In the genomic region with DNA sequence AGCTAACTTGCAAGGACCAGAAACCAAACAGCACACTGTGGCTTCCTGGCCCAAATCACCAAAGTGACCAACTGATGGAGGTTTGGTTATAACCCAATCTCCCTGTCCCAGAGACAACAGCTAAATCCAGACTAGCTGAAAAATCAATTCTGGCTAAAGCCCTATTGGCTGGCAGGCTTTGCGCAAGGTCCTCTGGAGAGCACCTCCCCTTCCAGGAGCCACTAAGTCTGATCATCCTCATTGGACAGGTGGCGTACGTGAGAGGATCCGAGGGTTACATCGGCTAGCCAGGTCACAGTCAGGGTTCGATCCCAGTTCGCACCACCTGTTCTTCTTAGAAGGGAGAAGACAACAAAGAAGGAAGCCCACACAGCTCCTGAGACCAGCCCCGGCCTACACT, we compare ENCODE assay signal across 25 mouse cellular contexts. TPM values are rescaled to one million over a fixed set of nuclear protein-coding genes. Genes with fewer than 3 reads are reported as not detected.
DNase-seq lines count a peak whose midpoint lies in the region; ATAC-seq and TF ChIP-seq lines count a peak whose summit lies in the region.
"Had no signal": no experiment of that assay in that cellular context is flagged by ENCODE, and none has a peak within 500 bp of the region (broad histone marks: within the 10 kb centered on the region; RNA-seq: fewer than 3 reads in every experiment).

No protein-coding gene starts in this region.

- peaks cover 55% of the 10 kb centered on the region for H3K36me3 ChIP-seq in heart, embryonic 10.5 days
- H3K36me3 ChIP-seq in midbrain, embryonic 14.5 days (ENCODE audit: control insufficient read depth, insufficient read depth, low read length): peaks cover 35% of the 10 kb centered on the region
- H3K36me3 ChIP-seq in midbrain, embryonic 15.5 days (replicated peaks): no peaks in the 10 kb centered on the region

- no peaks in the 10 kb centered on the region for H3K27me3 ChIP-seq in heart, embryonic 10.5 days (ENCODE audit: insufficient read depth, poor library complexity, severe bottlenecking)
- H3K27me3 ChIP-seq in midbrain, embryonic 14.5 days (ENCODE audit: control insufficient read depth, insufficient read depth, low read length): no peaks in the 10 kb centered on the region
- H3K27me3 ChIP-seq in midbrain, embryonic 15.5 days (replicated peaks): no peaks in the 10 kb centered on the region
- H3K27me3 ChIP-seq: embryonic facial prominence, embryonic 13.5 days; liver, embryonic 15.5 days; neural tube, embryonic 13.5 days had no signal

- no peak for DNase-seq in heart, embryonic 10.5 days (ENCODE audit: low spot score)
- DNase-seq in heart, adult 8-10 months (ENCODE audit: low spot score): no peak
- no peak for DNase-seq in layer of hippocampus, adult 2 months (ENCODE audit: low spot score in 2 of 2)
- DNase-seq in layer of hippocampus, postnatal 14 days (ENCODE audit: low spot score in 2 of 2): no peak
- DNase-seq in midbrain, embryonic 14.5 days: no peak
- no peak for DNase-seq in embryo, embryonic 10 days (ENCODE audit: low spot score)
- DNase-seq: adrenal gland, adult 8-10 months; cerebellum, adult 11-12 months; cerebellum, postnatal 14 days; gastrocnemius, adult 2 months; layer of hippocampus, adult 9-11 months; left cerebral cortex, postnatal 4 days; retina, postnatal 1 day had no signal

- no peaks in the 10 kb centered on the region for H3K9me3 ChIP-seq in heart, embryonic 10.5 days
- no peaks in the 10 kb centered on the region for H3K9me3 ChIP-seq in midbrain, embryonic 14.5 days (ENCODE audit: control insufficient read depth, low read length)
- H3K9me3 ChIP-seq in midbrain, embryonic 15.5 days: no peaks in the 10 kb centered on the region
- H3K9me3 ChIP-seq: embryonic facial prominence, embryonic 13.5 days; liver, embryonic 15.5 days; neural tube, embryonic 13.5 days had no signal

- ATAC-seq in midbrain, embryonic 14.5 days (ENCODE audit: low FRiP score, low TSS enrichment): no peak
- ATAC-seq in midbrain, embryonic 15.5 days (replicated peaks): no peak
- ATAC-seq in CD4-positive, CD25-positive, alpha-beta regulatory T cell, adult 4 months: no peak
- ATAC-seq: activated CD4-positive, CD25-positive, alpha-beta regulatory T cell, adult 4 months; forebrain, embryonic 14.5 days; lung, postnatal 0 days had no signal

- H3K27ac ChIP-seq in heart, embryonic 10.5 days: 0 out of 2 replicates have a peak overlapping the region, but pooled peaks have one; percentile 48
- H3K27ac ChIP-seq in layer of hippocampus, adult 2 months: peak overlapping the region; percentile 70; the same call in 1 of the 2 replicates
- peak overlapping the region; percentile 22; the same call in 1 of the 2 replicates for H3K27ac ChIP-seq in midbrain, embryonic 14.5 days (replicated peaks; ENCODE audit: low read depth, low read length)
- H3K27ac ChIP-seq in midbrain, embryonic 15.5 days: no peak overlapping the region
- H3K27ac ChIP-seq: embryonic facial prominence, embryonic 13.5 days; gastrocnemius, adult 2 months; left cerebral cortex, adult 2 months; liver, embryonic 15.5 days; macrophage had no signal

- peaks cover 77% of the 10 kb centered on the region for H3K4me1 ChIP-seq in heart, embryonic 10.5 days
- H3K4me1 ChIP-seq in midbrain, embryonic 14.5 days (ENCODE audit: control insufficient read depth, insufficient read depth, low read length): peaks cover 42% of the 10 kb centered on the region
- peaks cover 64% of the 10 kb centered on the region for H3K4me1 ChIP-seq in midbrain, embryonic 15.5 days

- TF ChIP-seq CTCF in layer of hippocampus, adult 2 months (conservative IDR thresholded peaks at IDR 0.05): no peak

- no peak overlapping the region for H3K9ac ChIP-seq in midbrain, embryonic 14.5 days (replicated peaks; ENCODE audit: low read length)
- H3K9ac ChIP-seq in midbrain, embryonic 15.5 days: no peak overlapping the region
- H3K9ac ChIP-seq: embryonic facial prominence, embryonic 13.5 days; liver, embryonic 15.5 days; neural tube, embryonic 13.5 days had no signal

- WGBS in heart, embryonic 10.5 days: 94% methylated on average over 8 of the region's 8 CpGs
- WGBS in midbrain, embryonic 14.5 days: 95% methylated on average over 8 of the region's 8 CpGs
- WGBS in midbrain, embryonic 15.5 days: 92% methylated on average over 8 of the region's 8 CpGs

- H3K4me3 ChIP-seq in heart, embryonic 10.5 days: no peak overlapping the region
- H3K4me3 ChIP-seq in layer of hippocampus, adult 2 months: no peak overlapping the region
- no peak overlapping the region for H3K4me3 ChIP-seq in midbrain, embryonic 14.5 days (replicated peaks; ENCODE audit: low read depth, low read length)
- no peak overlapping the region for H3K4me3 ChIP-seq in midbrain, embryonic 15.5 days
- H3K4me3 ChIP-seq: embryonic facial prominence, embryonic 13.5 days; erythroblast, embryonic 14.5 days; gastrocnemius, adult 2 months; left cerebral cortex, adult 2 months; liver, embryonic 15.5 days; neural tube, embryonic 13.5 days had no signal

- H3K4me2 ChIP-seq in midbrain, embryonic 14.5 days (ENCODE audit: low read length): no peak overlapping the region
- H3K4me2 ChIP-seq in midbrain, embryonic 15.5 days: no peak overlapping the region
- H3K4me2 ChIP-seq: embryonic facial prominence, embryonic 13.5 days; heart, embryonic 11.5 days; neural tube, embryonic 13.5 days had no signal

RNA-seq across cellular contexts. Expression of a gene that starts 29.7 kb away (rescaled TPM):
- polyA plus RNA-seq in heart, embryonic 10.5 days (2016; fragmentation: Nextera tagmentation; extraction: Ambion mirVana): 15.9 and 16.3 TPM in 2 replicates
- 100 to 1,000 TPM; 206 to 216 (median 210) TPM for total RNA-seq in heart, adult 8-10 months (2022)
- 100 to 1,000 TPM; 103 to 114 TPM for total RNA-seq in layer of hippocampus, adult 2 months (2021)
- 100 to 1,000 TPM; 116 to 121 TPM for total RNA-seq in layer of hippocampus, postnatal 14 days (2021)
- 33.1 and 61.8 TPM in 2 replicates for polyA plus RNA-seq in midbrain, embryonic 14.5 days (2014; fragmentation: Nextera tagmentation; extraction: Ambion mirVana)
- 32.0 and 33.6 TPM in 2 replicates for polyA plus RNA-seq in midbrain, embryonic 15.5 days (2015; fragmentation: Nextera tagmentation; extraction: Ambion mirVana)
- polyA plus RNA-seq in CD4-positive, CD25-positive, alpha-beta regulatory T cell, adult 4 months (2017; shearing (Covaris generic)): 10 to 100 TPM; 23.8 to 31.3 TPM
